Mouse (Mus musculus) bone marrow, adult 2 months (tissue): ENCODE measurements around the gene N4bp3.

ENCODE experiments used
- CTCF ChIP-seq: fragments of 200-500 bp; IDR thresholded peaks from 2 replicates; pipeline ENCODE4 v1.5.1; 2011; ENCODE audit warnings: low read length, control low read depth; ENCODE audit not compliant: control insufficient read depth, insufficient read depth
- POLR2A ChIP-seq: fragments of 200-500 bp; IDR thresholded peaks from 2 replicates; pipeline ENCODE4 v1.6.1; 2011; ENCODE audit warnings: low read depth, mild to moderate bottlenecking, control low read depth, low read length, borderline replicate concordance; ENCODE audit not compliant: control insufficient read depth

DNA sequence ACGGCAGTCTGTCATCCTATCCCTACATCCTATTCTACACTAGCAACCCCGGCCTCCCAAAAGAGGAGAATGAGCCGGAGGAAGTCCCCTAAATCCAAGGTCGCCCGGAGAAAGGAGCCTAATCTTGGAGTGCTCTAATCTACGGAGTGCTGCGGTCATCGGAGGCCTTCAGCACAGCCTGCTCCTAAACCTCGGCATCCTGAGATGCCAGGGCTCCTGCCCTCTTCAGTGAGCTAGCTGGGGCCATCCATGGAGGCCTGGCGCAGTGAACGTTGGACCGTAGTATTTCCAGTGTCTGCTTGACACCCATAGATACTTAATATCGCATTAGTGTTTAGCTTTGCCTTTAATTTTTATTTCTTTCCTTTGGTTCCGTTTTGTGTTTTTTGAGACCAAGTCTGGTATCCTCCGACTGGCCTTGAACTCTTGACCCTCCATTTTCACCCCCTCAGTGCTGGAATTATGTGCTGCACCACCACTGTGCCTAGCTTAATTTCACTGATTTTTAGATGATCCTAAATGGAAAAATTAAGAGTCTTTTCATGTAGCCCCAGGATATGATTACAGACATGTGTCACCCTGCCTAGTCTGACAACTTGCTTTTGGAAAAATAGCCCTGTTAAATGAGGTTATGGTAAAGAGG is 43.4 kb downstream of the N4bp3 start:
- TF ChIP-seq CTCF, result no peak
- no peak; the same call in 1 of the 2 replicates for TF ChIP-seq POLR2A
